Mouse (Mus musculus) adrenal gland, postnatal 4 days (tissue): Measurements from ENCODE around the gene Dlx2. TPM values are rescaled to one million over a fixed set of nuclear protein-coding genes. Genes with fewer than 3 reads are reported as not detected.

Experiments used
- DNase-seq, 2 experiments: peaks; one replicate each; pipeline ENCODE4 v3.0.0; 2021 to 2022; ENCODE audit warnings: low spot score in 2 of 2, mixed read lengths in 2 of 2
- total RNA-seq, 2 experiments: library from RNA; stranded (reverse); gene quantifications; 2 replicates each; pipeline ENCODE4 v1.2.3; 2021

Gene Dlx2
- total RNA-seq, 2 experiments from 2014 or later: 0.98 to 1.9 TPM

- DNase-seq: no peak
These were observed 29.0 kb downstream of the Dlx2 start for GRCm38 (mm10) chr2:71517466-71518099.

DNA sequence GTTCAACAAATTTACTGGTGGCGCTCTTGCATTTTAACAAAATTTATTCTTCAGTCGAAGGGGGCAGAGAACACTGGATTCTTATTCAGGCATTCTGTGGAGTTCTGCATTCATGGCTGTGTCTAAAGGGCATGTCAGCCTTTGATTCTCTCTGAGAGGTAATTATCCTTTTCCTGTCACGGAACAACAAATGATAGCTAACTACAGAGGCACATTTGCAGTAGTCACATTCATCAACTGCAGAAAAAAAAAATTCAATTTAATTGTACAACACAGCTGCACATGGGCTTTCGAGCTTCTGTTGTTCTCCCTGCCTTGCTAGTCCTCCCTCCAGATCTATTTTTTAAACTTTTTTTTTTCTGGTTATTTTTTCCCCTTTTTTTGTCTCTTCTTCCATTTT, 29.6 kb downstream of the Dlx2 start:
- DNase-seq: no peak

- DNase-seq: no peak
These were observed 34.2 kb downstream of the Dlx2 start for GRCm38 (mm10) chr2:71512326-71512725.

DNA sequence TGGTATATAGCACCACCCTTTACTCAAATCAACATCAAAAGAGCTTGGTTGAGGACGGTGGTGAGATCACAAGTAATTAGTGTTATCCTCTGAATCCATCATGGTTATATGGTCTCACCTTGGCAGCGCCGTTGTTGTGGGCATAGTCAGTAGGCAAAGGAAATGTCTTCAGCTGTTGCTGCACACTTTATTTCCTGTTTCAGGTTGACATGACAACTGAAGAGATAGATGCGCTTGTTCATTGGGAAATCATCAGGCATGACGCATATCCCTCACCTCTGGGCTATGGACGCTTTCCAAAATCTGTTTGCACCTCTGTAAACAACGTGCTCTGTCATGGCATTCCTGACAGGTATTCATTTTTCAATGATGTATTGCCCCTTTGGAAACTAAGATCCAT, 35.3 kb downstream of the Dlx2 start:
- DNase-seq: no peak

- no peak for DNase-seq
These were observed 41.7 kb downstream of the Dlx2 start for GRCm38 (mm10) chr2:71504852-71505251.

DNA sequence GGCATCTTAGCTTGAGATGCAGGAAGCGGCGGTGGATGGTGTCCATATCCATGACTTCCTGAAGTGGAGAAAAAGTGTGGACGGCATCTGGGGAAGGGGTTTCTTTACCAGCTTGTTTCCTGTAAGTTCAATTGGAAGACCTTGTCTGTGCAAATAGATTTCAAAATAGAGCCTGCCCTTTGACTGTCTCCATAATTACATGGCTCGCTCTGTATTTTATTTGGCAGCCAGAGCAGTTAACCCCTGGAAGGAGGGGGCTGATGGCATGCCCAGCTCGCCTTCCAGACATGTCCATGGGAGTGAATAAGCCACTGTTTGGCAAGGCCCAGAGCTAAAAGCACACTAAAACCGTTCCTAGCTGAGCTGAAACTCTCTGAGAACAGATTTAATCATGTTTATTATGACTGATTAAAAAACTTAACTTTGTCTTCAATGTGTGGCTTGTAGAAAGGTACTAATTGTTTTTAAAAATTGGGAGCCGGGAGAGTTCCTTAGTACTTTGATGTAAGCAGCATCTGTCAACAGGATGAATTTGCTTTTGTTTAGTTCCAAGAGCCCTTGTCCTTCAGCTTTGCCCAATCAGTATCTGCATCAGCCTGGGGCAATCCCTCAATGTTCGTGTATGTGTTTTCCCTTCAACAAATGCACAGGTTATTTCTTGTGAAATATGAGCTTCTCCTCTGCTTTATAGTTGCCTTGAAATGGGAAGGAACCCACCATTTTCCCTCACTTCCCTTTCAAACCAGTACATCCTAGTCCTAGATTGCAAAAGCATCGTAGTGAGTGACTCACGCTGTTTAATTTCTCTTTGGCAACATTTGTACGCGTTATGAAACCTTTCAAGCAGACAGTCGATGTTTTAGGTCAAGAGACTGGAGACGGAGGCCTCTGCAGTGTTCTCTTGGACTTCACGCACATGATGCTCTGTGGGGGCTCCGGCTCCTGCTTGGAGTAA, 47.0 kb downstream of the Dlx2 start:
- DNase-seq: no peak

DNA sequence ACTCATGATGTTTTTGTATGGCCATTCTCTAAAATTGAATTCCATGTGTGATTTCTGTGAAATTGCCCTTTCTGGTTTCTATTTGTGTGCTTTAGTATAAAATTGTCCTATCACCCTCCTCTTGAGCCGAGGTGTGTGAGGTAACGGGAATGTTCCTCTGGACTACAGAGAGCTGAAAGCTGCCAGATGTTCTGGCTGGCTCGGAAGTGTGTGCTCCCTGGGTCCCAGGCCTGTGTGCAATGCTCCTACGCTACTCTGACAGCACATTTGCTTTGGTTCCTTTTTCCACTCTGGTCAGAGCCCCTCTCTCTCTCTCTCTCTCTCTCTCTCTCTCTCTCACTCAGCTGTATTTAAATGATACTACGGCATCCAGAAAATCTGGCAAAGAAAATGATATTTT, 49.4 kb downstream of the Dlx2 start:
- DNase-seq: no peak

- DNase-seq: no peak
These were observed 51.6 kb downstream of the Dlx2 start for GRCm38 (mm10) chr2:71494971-71495370.

- DNase-seq: no peak
These were observed 52.1 kb downstream of the Dlx2 start for GRCm38 (mm10) chr2:71494503-71494902.

Other genes with a start within 250 kb of the Dlx2 start
- gene Slc25a12, start 179.0 kb downstream of the Dlx2 start, total RNA-seq: 10 to 100 TPM; 81.7 to 81.8 TPM
- 10 to 100 TPM; 54.9 to 56.0 TPM for gene Hat1, start 157.8 kb downstream of the Dlx2 start, total RNA-seq
- gene Metap1d, start 93.5 kb downstream of the Dlx2 start, total RNA-seq: 10 to 100 TPM; 40.6 to 43.6 TPM
- gene Dlx1, start 18.6 kb downstream of the Dlx2 start, total RNA-seq: 1 to 10 TPM; 2.2 to 2.4 TPM
- 100 to 1,000 TPM; 240 to 287 TPM for gene Itga6, start 198.9 kb upstream of the Dlx2 start, total RNA-seq